Mouse (Mus musculus) lung, adult 2 months (tissue): ENCODE measurements around the gene Irs3.

Experiments used
- CTCF ChIP-seq: fragments of 200-500 bp; IDR thresholded peaks from 2 replicates; pipeline ENCODE4 v1.5.1; 2011; ENCODE audit warnings: mild to moderate bottlenecking, low read length, control low read depth; ENCODE audit not compliant: insufficient read depth
- POLR2A ChIP-seq: fragments of 200-500 bp; IDR thresholded peaks from 2 replicates; pipeline ENCODE4 v1.6.1; 2011; ENCODE audit warnings: low read depth, mild to moderate bottlenecking, control low read depth, low read length, borderline replicate concordance; ENCODE audit errors: extremely low read depth

DNA sequence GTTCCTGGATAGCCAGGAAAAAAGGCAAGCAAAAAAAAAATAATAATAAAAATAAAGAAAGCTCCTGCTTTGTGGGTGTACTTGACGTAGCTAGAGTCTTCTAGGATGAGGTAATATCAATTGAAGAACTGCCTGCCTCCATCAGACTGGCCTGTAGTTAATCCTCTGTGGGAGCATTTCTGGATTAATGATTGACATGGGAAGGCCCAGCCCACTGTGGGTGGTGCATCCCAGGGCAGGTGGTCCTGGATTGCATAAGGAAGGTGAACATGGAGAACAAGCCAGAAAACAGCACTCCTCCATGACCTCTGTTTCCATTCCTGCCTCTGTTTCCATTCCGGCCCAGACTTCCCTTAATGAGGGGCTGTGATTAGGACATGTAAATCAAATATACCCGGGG is 33.2 kb upstream of the Irs3 start:
- TF ChIP-seq POLR2A: no peak
- TF ChIP-seq CTCF: no peak
